Mouse (Mus musculus) gastrocnemius, adult 2 months (tissue): ENCODE data around the gene Rpl31. TPM values are rescaled to one million over a fixed set of nuclear protein-coding genes. Genes with fewer than 3 reads are reported as not detected.

Source experiments
- DNase-seq: peaks from one replicate; pipeline ENCODE4 v3.0.0; 2022
- H3K27ac ChIP-seq: fragments of 200-600 bp; 2 replicates; pipeline ENCODE4 v1.8.1; 2022; ENCODE audit warnings: mild to moderate bottlenecking
- H3K4me3 ChIP-seq: fragments of 200-600 bp; 2 replicates; pipeline ENCODE4 v1.8.1; 2022; ENCODE audit warnings: mild to moderate bottlenecking, moderate library complexity
- CTCF ChIP-seq: fragments of 200-600 bp; IDR thresholded peaks from 2 replicates; pipeline ENCODE4 v1.8.1; 2022; ENCODE audit warnings: antibody characterized with exemption, mild to moderate bottlenecking, moderate library complexity
- intact Hi-C: fragments of 180-260 bp; cut with DNase I; formaldehyde crosslinking; loops from one replicate; pipeline ENCODE4 v1.15.1; 2025
- total RNA-seq, 2 experiments: library from RNA; stranded (reverse); gene quantifications; 2 replicates each; pipeline ENCODE4 v1.2.3; 2021

Gene Rpl31
- total RNA-seq, 2 experiments from 2014 or later = 512 to 578 TPM

DNA sequence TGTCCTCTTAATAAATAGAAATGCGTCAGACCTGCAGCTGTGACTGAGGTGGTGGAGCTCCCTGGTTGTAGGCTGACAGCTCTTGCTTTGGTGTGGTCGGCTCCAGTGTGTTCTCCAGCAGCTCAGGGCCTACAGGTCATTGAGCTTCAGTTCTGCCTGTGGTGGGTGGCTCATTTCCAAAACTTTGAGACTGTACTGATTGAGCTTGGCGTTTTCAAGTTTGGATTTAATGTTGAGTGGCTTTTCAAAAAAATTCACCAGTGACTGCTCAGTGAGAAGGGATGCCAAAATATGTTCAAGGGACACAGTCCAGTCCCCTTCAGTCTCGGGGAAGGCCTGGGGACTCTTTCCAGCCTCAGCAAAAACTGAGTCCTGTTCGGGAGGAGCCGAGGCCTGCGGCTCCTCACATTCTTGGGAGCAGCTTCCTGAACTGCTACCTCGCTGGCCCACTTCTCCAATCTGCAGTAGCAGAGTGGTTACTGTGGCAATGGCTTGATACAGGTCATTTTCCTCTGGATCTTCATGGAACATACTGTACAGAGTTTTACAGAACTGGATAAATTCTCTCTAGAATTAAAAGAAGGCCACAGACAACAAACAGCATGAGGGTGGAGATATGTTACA is 4.7 kb downstream of the Rpl31 start:
- intact Hi-C loops = no loop called here
- Histone ChIP-seq H3K27ac (no peak overlapping the region), H3K4me3 (no peak overlapping the region)
- DNase-seq = no peak
- no peak for TF ChIP-seq CTCF

DNA sequence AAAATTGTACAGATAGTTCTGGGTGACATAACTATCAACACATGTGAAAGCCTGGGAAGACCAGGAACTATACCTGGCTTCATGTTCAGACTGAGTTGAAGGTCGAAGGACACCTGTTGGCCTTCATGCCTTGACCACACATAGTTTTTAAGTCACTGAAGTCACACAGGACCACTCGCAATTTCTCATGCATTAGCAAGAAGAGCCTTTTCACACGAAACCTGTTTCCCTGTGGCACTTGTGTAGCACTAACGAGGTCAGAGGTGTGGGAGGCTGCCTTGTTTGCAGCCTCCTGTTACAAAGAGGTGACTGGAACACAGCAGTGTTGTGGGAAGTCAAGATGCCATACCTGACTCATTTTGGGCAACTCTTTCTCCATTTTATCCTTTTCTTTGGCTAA is 5.7 kb downstream of the Rpl31 start:
- TF ChIP-seq CTCF = no peak
- DNase-seq = no peak
- Histone ChIP-seq H3K27ac (no peak overlapping the region), H3K4me3 (no peak overlapping the region)
- intact Hi-C loops = no loop called here

DNA sequence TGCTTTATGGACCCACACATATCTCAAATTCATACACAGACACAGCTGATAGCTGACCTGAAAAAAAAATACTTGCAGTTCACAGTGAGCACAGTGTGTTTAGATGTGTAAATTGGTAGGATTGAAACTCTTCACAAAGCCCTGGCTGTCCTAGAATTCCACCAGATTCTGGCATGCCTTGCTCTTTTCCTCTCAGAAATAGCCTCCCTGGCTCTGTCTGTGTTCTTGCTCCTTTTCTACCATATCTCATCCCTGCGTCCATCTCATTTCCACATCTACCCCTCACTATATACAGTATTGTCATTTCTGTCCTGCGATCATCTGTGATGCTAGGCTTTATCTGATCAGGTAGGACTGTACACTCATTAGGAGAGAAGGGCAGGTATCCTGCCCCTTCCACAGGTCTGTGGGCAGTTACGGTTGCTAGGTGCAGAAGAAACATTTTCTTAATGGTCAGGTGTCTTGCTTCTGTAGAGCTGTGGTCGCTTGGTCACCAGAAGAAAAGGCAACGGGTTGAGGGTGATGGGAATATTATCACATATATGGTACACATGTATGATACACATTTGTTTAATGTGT is 6.7 kb downstream of the Rpl31 start:
- intact Hi-C loops = no loop called here
- no peak for TF ChIP-seq CTCF
- Histone ChIP-seq H3K27ac (no peak overlapping the region), H3K4me3 (no peak overlapping the region)
- DNase-seq = no peak

DNA sequence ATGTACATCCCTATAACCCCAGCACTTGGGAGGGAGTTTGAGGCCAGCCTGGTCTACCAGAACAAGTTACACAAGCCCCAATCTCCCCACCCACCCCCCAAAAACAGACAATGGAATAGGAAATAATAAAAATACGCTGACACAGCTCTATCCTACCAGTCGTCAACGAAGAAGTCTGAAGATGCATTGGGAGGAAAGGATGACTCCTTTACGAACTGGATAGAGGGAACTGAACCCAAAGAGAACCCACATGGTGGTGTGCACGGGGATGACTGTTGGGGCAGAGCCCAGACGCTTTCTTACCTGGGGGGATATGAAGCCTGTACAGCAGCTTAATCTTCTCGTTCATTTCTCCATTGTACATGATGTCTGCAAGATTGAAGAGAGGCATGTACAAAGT is 8.5 kb downstream of the Rpl31 start:
- intact Hi-C loops = no loop called here
- TF ChIP-seq CTCF = no peak
- H3K27ac ChIP-seq = no peak overlapping the region
- no peak for DNase-seq
- H3K4me3 ChIP-seq = no peak overlapping the region

DNA sequence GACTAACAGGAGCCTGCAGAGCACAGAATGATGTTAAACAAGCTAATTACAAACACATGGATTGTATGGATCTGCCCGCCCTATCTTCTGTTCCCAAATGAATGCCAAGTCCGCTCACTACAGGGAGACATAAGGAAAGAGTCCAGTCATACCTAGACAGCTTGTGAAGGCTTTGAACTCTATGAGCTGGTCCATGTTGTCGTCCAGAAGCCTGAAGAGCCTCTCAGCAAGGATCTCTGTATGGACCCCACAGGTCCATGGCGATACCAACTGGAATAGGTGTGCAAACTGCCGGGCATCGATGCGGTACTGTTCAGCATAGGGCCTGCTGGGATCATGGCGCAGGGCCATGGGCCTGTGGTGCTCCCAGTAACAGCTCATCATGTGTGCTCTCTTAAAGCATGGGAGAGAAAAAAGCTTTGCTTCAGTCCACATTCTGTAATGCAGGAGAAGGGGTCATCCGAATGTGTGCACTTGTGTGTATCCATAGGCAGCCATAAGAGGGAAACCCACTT is 9.1 kb downstream of the Rpl31 start:
- no peak overlapping the region for H3K4me3 ChIP-seq
- DNase-seq = no peak
- TF ChIP-seq CTCF = no peak
- no peak overlapping the region for H3K27ac ChIP-seq
- intact Hi-C loops = no loop called here

DNA sequence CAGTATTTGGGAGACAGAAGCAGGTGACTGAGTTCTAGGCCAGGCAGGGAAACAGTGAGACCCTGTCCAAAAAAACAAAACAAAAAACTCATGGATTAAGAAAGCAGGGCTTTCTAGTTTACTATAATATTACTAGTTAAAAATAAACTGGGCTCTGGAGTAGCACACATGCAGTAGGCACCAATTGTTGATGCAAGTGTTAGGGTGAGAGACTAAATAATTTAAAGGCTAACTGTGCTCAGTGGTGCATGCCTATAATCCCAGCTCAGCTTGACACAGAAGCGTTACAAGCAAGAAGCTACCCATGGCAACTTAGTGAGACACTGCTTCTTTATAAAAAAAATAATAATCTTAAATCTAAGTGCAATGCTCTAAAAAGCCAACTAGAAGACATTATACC is 10.9 kb downstream of the Rpl31 start:
- intact Hi-C loops = no loop called here
- DNase-seq = no peak
- Histone ChIP-seq H3K27ac (no peak overlapping the region), H3K4me3 (no peak overlapping the region)
- TF ChIP-seq CTCF = no peak

DNA sequence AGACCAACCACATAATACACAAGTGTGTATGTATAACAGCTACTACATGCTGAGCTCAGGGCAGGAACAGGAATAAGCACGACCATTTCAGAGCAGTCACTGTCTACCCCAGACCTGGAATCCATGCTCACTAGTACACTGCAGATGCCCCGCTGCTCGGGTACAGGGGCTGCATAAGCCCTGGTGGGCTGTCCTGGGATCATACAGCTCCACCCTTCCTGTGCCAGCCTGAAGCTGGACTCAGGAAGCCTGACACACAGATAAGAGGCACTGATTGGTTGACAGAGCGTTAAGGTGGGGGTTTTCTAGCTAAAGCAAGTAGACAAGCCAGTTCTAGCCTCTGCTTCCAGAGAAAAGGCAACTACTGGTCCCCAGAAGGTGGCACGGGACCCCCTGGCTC is 11.4 kb downstream of the Rpl31 start:
- Histone ChIP-seq H3K4me3 (no peak overlapping the region), H3K27ac (no peak overlapping the region)
- intact Hi-C loops = no loop called here
- DNase-seq = no peak
- TF ChIP-seq CTCF = no peak

DNA sequence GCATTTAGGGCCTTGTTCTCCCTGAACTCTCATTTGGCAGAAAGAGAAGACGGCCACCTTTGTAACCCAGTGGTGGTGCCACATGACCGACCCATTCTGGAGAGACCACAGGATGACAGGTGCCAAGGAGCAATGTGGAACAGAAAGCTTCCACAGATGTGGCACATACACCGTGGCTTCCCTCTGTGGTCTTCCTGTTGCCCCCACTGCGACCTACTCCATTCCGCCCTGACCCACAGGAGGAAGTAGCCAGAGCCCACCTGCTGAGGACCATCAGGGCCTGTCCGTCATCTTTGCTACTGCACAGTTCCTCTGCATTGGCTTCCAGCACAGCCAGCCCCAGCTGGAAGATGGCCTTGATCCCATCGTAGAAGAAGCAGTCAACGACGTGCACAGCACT is 13.4 kb downstream of the Rpl31 start:
- no peak for TF ChIP-seq CTCF
- Histone ChIP-seq H3K27ac (no peak overlapping the region), H3K4me3 (no peak overlapping the region)
- intact Hi-C loops = no loop called here
- no peak for DNase-seq

DNA sequence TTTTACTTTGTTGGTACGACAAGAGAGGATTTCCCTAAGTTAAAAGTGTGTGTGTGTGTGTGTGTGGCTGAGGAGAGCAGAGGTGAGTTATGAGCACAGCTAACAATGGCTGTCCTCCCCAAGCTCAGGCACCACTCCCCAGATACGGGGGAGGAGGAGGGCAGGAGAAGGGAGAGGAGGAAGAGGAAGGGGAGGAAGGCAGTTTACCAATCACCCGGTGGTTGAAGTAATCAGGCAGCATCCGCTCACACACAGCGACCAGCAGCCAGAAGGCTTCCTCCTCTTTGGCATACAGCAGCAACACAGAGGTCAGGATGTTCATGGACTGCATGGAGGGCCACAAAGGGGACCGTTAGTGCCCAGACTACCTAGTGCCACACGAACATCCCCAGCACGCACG is 17.3 kb downstream of the Rpl31 start:
- no peak overlapping the region for H3K4me3 ChIP-seq
- no peak for TF ChIP-seq CTCF
- no peak for DNase-seq
- intact Hi-C loops = no loop called here
- H3K27ac ChIP-seq = no peak overlapping the region

DNA sequence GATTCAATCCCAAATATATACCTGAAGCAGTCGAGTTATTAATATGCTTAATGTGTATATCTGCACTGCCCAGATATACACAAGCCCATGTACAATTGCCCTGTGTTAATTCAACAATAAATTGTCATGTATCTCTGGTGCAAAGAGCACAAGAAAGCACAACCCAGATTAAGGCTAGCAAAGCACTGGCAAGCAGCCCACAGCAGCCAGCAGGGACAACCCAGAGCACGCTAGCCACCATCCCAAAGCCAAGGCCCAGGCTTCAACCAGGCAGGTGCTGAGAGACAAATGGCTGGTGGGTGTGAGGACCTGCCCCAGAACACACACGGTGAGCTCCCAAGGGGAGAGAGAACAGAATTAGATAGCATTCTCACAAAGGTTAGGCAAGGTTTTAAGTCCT is 18.8 kb downstream of the Rpl31 start:
- Histone ChIP-seq H3K4me3 (no peak overlapping the region), H3K27ac (no peak overlapping the region)
- DNase-seq = no peak
- intact Hi-C loops = no loop called here
- no peak for TF ChIP-seq CTCF

DNA sequence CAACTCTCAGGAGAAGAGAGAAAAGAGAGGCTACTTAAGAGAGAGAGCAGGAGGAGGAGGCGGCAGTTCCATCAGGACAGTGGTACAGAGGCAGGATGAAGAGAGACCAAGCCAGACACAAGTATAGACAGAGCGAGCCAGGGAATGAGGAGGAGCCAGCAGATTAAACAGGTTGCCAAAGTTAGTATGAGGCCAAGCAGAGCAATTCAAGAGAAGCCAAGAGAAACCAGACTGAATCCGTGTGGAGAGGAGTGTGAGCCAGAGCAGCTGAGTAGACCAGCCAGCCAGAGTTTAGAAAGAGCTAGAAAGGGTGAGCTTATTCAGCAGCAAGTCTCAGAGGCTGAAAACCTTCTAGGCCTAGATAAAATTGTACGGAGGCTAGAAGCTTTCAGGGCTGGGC is 19.9 kb downstream of the Rpl31 start:
- H3K27ac ChIP-seq = peak overlapping the region; percentile 39
- intact Hi-C loops = no loop called here
- peak; percentile 50 for DNase-seq
- no peak for TF ChIP-seq CTCF
- no peak overlapping the region for H3K4me3 ChIP-seq

DNA sequence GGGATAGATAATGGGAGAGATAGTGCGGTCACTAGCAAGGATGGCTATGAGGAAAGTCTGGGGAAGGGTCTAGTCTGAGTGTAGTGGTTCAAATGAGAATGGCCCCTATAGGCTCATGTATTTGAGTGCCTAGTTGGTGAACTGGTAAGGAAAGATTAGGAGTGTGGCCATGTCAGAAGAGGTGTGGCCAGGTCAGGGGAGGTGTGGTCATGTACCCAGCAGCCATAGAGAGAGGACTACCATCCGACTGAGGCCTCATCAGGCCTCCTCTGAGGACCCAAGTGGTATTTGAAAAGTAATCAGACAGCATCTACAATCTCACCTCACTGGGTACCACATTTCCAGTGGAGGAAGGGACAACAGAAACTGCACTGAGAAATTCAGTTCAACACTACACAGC is 20.5 kb downstream of the Rpl31 start:
- intact Hi-C loops = no loop called here
- Histone ChIP-seq H3K27ac (peak overlapping the region; percentile 39; the same call in 1 of the 2 replicates), H3K4me3 (no peak overlapping the region)
- no peak for DNase-seq
- TF ChIP-seq CTCF = no peak

DNA sequence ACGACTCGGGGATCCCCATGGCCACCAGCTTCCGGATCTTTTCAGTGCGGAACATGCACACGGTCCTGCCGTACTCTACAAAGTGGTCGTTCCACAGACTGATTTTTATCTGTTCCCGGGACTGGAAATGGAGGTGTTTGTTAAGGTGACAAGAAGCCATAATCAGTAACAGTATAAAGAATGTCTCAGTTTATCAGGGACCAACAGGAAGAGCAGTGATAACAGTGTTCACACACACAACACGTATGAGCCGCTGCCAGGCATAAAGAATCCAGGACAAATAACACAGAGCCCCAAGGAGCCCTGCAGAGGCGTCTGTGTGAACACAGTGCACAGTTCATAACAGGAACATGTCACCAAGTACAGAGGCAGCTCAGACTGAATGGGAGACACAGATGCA is 21.7 kb downstream of the Rpl31 start:
- no peak for TF ChIP-seq CTCF
- DNase-seq = no peak
- Histone ChIP-seq H3K27ac (no peak overlapping the region), H3K4me3 (no peak overlapping the region)
- intact Hi-C loops = no loop called here

DNA sequence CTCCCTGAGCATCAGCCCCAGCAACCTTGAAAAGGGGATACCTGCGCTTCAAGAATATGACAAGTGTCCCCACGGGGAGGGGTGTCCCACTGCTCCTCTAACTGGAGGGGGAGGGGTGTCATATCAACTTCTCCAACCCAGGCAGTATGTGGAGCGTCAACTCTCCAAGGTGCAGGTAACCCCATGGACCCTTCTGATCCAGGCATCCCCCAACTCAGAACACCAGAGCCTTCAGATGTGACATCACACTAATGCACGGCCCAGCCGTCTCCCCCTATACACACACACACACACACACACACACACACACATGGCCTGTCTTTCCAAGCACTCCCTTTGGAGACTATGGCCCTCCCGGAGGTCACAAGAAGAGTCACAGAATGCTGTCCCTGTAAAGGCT is 24.0 kb downstream of the Rpl31 start:
- intact Hi-C loops = loop anchor here (2.0 kb wide), 2 partner anchors 113 to 131 kb away; no protein-coding TSS in a partner anchor
- Histone ChIP-seq H3K4me3 (no peak overlapping the region), H3K27ac (no peak overlapping the region)
- DNase-seq = no peak
- TF ChIP-seq CTCF = no peak
